Mouse (Mus musculus) G1E (cell line): ENCODE results near the gene Foxo3.

Source experiments
- CTCF ChIP-seq: IDR thresholded peaks from 2 replicates; pipeline ENCODE4 v1.5.1; 2012; ENCODE audit warnings: low read depth, low read length, inconsistent platforms, mixed read lengths
- GATA1 ChIP-seq: IDR thresholded peaks from 2 replicates; pipeline ENCODE4 v1.6.1; 2012; ENCODE audit warnings: borderline replicate concordance, low read length, inconsistent platforms, mixed read lengths
- GATA2 ChIP-seq: IDR thresholded peaks from 2 replicates; pipeline ENCODE4 v1.6.1; 2012; ENCODE audit warnings: low read depth, low read length, inconsistent platforms, borderline replicate concordance
- POLR2AphosphoS5 ChIP-seq: IDR thresholded peaks from 2 replicates; pipeline ENCODE4 v1.6.1; 2012; ENCODE audit warnings: low read depth, low read length, inconsistent platforms; ENCODE audit not compliant: insufficient replicate concordance
- TAL1 ChIP-seq: conservative IDR thresholded peaks from 2 replicates; pipeline ENCODE4 v1.6.1; 2012; ENCODE audit warnings: low read depth, low read length, inconsistent platforms, mixed read lengths

DNA sequence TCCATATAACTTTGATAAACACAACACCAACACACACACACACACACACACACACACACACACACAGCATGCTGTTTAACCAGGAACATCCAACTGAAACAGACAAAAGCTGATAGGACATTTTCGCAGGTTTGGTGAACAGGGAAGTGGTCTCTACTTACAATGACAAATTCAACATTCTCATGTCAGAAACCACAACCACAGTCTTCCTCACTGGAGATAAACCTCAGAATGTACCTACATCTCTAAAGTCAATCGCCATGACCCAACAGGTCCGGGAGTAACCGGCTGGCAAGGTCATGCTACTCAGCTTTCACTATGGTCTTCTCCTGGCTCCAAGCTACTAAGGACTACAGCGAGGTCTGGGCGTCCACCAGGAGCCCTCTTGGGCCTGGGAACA, 81.8 kb downstream of the Foxo3 start:
- no peak for TF ChIP-seq CTCF
- TF ChIP-seq TAL1, result no peak
- TF ChIP-seq GATA1, result no peak
- no peak for TF ChIP-seq POLR2AphosphoS5
- TF ChIP-seq GATA2, result no peak
